Mouse (Mus musculus) limb, embryonic 14.5 days (tissue): ENCODE measurements around the gene Nap1l4. TPM values are rescaled to one million over a fixed set of nuclear protein-coding genes. Genes with fewer than 3 reads are reported as not detected.

ENCODE experiments used
- ATAC-seq: fragments of 200-750 bp; cut with Nextera tagmentation; 2 replicates; pipeline ENCODE4 v1.8.0; 2017; ENCODE audit warnings: low read depth, moderate number of reproducible peaks, moderate TSS enrichment; ENCODE audit not compliant: low FRiP score
- DNase-seq: peaks from one replicate; pipeline ENCODE4 v3.0.0-alpha.2; 2015; ENCODE audit warnings: low spot score
- H3K27ac ChIP-seq: fragments of 300-500 bp; sonication (generic); replicated peaks from 2 replicates; pipeline ENCODE4 v1.5.1; 2014; ENCODE audit warnings: low read depth, mild to moderate bottlenecking, low read length, moderate library complexity, mixed read lengths
- H3K27me3 ChIP-seq: fragments of 300-500 bp; sonication (generic); 2 replicates; pipeline ENCODE4 v1.6.1; 2014; ENCODE audit warnings: low read length, mixed read lengths; ENCODE audit not compliant: control insufficient read depth, insufficient read depth
- H3K36me3 ChIP-seq: fragments of 300-500 bp; sonication (generic); 2 replicates; pipeline ENCODE4 v1.6.1; 2014; ENCODE audit warnings: mild to moderate bottlenecking, low read length, moderate library complexity, mixed read lengths; ENCODE audit not compliant: control insufficient read depth, insufficient read depth
- H3K4me1 ChIP-seq: fragments of 300-500 bp; sonication (generic); 2 replicates; pipeline ENCODE4 v1.6.1; 2014; ENCODE audit warnings: antibody characterized with exemption, low read length, mixed read lengths; ENCODE audit not compliant: control insufficient read depth, insufficient read depth
- H3K4me2 ChIP-seq: fragments of 300-500 bp; sonication (generic); replicated peaks from 2 replicates; pipeline ENCODE4 v1.6.1; 2014; ENCODE audit warnings: low read depth, mild to moderate bottlenecking, low read length, moderate library complexity; ENCODE audit not compliant: severe bottlenecking
- H3K4me3 ChIP-seq: fragments of 300-500 bp; sonication (generic); replicated peaks from 2 replicates; pipeline ENCODE4 v1.5.1; 2014; ENCODE audit warnings: low read length
- H3K9ac ChIP-seq: fragments of 300-500 bp; sonication (generic); 2 replicates; pipeline ENCODE4 v1.6.1; 2014; ENCODE audit warnings: mild to moderate bottlenecking, low read depth, low read length, moderate library complexity; ENCODE audit not compliant: severe bottlenecking
- H3K9me3 ChIP-seq: fragments of 300-500 bp; sonication (generic); 2 replicates; pipeline ENCODE4 v1.6.1; 2016; ENCODE audit warnings: low read length; ENCODE audit not compliant: control insufficient read depth
- POLR2A ChIP-seq: fragments of 200-500 bp; IDR thresholded peaks from 2 replicates; pipeline ENCODE4 v1.8.0; 2012; ENCODE audit warnings: inconsistent platforms, mild to moderate bottlenecking, moderate library complexity, borderline replicate concordance; ENCODE audit not compliant: insufficient read depth, insufficient read length; ENCODE audit errors: extremely low read depth
- WGBS: fragments of 180-500 bp; shearing (Covaris S2); extraction: QIAGEN DNeasy Blood & Tissue Kit; methylation state at CpG from one replicate; pipeline ENCODE4 v1.1.7; 2014; 5-methylcytosine and 5-hydroxymethylcytosine counted together
- microRNA-seq: library from miRNA; unstranded; fragments of <30 nt; microRNA quantifications from one replicate; pipeline ENCODE4, GENCODE M21; 2016
- polyA plus RNA-seq, 2 experiments: library from polyadenylated mRNA; depleted of rRNA in 1 of 2; stranded (reverse) in 1 of 2; unstranded in 1 of 2; fragments of >200 nt; fragmentation: Nextera tagmentation in 1 of 2; extraction: Ambion mirVana in 1 of 2; gene quantifications; 2 replicates each; pipeline versions ENCODE4 v1.2.1 to v1.2.3; 2012 to 2014

Gene Nap1l4
- polyA plus RNA-seq, 2 experiments = 116 to 192 TPM

GRCm38 (mm10) chr7:143469946-143470345 lies 79.0 kb downstream of the Nap1l4 start:
- Histone ChIP-seq H3K4me1 (peaks cover 15% of the 10 kb centered on the region; the same call in 1 of the 2 replicates), H3K27ac (no peak overlapping the region), H3K4me3 (no peak overlapping the region), H3K9me3 (no peaks in the 10 kb centered on the region), H3K36me3 (no peaks in the 10 kb centered on the region), H3K9ac (no peak overlapping the region), H3K27me3 (no peaks in the 10 kb centered on the region), H3K4me2 (no peak overlapping the region)
- ATAC-seq = peak; percentile 39; the same call in 1 of the 2 replicates
- DNase-seq = peak; percentile 77
- 11% methylated on average over 8 of the region's 8 CpGs for WGBS
- no peak for TF ChIP-seq POLR2A

- no peaks in the 10 kb centered on the region for H3K9me3 ChIP-seq
- no peak overlapping the region for H3K4me3 ChIP-seq
- WGBS = 11% methylated on average over 6 of the region's 6 CpGs
- H3K9ac ChIP-seq = no peak overlapping the region
- H3K27me3 ChIP-seq = no peaks in the 10 kb centered on the region
- ATAC-seq (no peak), DNase-seq (no peak)
- H3K27ac ChIP-seq = no peak overlapping the region
- H3K36me3 ChIP-seq = no peaks in the 10 kb centered on the region
- peaks cover 26% of the 10 kb centered on the region for H3K4me1 ChIP-seq
- no peak for TF ChIP-seq POLR2A
- no peak overlapping the region for H3K4me2 ChIP-seq
These were observed 81.2 kb downstream of the Nap1l4 start for GRCm38 (mm10) chr7:143467714-143468113.

DNA sequence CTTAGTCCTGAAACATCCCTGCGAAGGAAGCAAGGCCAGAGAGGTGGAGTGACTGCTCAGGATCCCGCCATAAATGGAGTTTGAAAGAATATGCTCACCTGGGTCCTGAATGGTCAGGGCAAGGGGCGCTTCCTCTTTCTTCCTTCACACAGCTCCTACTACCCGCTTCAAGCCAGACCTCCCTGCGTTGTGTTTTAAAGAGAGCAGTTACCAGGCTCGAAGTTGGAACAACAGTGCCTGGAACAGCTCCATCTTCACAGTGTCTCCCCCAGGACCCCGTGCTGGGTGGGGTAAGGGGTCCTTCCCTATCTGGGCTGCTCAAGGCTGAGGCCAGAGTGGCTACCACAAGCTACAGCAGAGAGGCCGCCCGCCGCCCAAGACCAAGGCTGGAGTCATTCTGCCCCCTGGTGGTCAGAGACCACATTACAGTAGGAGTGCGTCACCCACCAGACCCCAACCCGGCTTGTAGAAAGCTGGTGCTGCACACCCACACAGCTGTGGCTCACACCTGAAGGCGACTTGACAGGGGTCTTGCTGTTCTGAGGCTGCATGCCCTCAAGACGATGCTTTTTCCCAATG lies 82.7 kb downstream of the Nap1l4 start:
- ATAC-seq = peak; percentile 34; the same call in 1 of the 2 replicates
- H3K4me2 ChIP-seq = peak overlapping the region; percentile 56; the same call in 1 of the 2 replicates

DNA sequence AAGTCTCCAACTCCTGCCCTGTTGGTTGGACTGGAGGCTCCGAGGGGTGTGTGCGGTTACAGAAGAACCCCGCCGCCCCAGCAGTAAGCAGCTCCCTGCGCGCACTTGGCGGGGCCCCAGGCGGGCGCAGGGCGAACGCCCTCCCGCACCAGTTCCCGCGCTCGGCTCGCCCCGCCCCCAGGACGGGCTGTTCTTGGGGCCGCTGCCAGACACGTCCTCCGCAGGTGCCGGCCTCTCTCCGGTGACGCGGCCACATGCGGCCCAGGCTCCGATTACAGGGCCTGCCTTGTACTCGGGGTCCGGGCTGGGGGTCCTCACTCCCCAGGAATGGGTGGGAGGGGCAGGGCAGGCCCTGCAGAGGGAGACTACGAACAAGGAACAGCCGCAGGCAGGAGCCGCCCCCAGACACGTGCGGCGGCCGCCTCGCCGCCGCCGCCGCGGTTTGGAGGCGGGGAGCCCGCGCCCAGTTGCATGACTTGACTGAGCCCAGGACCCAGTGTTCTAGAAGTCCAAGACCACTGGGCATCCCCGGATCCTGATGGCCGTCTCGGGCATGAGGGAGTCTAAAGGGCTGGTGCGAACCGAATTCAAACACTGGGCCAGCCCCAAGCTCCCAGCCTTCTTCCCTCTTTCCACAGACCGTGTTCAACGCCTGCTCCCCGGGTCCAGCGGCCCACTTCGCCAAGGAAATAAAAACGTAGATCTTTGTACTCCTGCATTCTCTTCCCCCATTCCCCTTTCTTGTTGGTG lies 83.9 kb downstream of the Nap1l4 start:
- peak overlapping the region; percentile 87 for H3K27ac ChIP-seq
- DNase-seq (peak; percentile 74), ATAC-seq (peak; percentile 68)
- peak overlapping the region; percentile 23 for H3K4me3 ChIP-seq
- H3K4me1 ChIP-seq = peaks cover 26% of the 10 kb centered on the region
- WGBS = 20% methylated on average over 33 of the region's 56 CpGs
- no peak for TF ChIP-seq POLR2A
- H3K4me2 ChIP-seq = peak overlapping the region; percentile 56
- H3K36me3 ChIP-seq = 0 out of 2 replicates have a peak, but pooled peaks cover 3% of the 10 kb centered on the region
- no peaks in the 10 kb centered on the region for H3K27me3 ChIP-seq
- peak overlapping the region; percentile 43 for H3K9ac ChIP-seq
- H3K9me3 ChIP-seq = peaks cover 15% of the 10 kb centered on the region

More for the DNA sequence above, 82.7 kb downstream of the Nap1l4 start:
- DNase-seq = peak; percentile 67
- Histone ChIP-seq H3K9ac (no peak overlapping the region), H3K4me3 (no peak overlapping the region), H3K4me1 (peaks cover 26% of the 10 kb centered on the region), H3K27me3 (no peaks in the 10 kb centered on the region), H3K27ac (peak overlapping the region; percentile 87), H3K9me3 (peaks cover 3% of the 10 kb centered on the region), H3K36me3 (no peaks in the 10 kb centered on the region)
- no peak for TF ChIP-seq POLR2A
- 32% methylated on average over 14 of the region's 14 CpGs for WGBS

GRCm38 (mm10) chr7:143463865-143464415 lies 85.0 kb downstream of the Nap1l4 start:
- H3K27ac ChIP-seq = peak overlapping the region; percentile 87
- H3K27me3 ChIP-seq = no peaks in the 10 kb centered on the region
- no peak overlapping the region for H3K4me3 ChIP-seq
- peaks cover 10% of the 10 kb centered on the region for H3K36me3 ChIP-seq
- TF ChIP-seq POLR2A = no peak
- H3K9ac ChIP-seq = no peak overlapping the region
- ATAC-seq (no peak), DNase-seq (peak; percentile 88)
- H3K4me1 ChIP-seq = peaks cover 26% of the 10 kb centered on the region
- WGBS = 38% methylated on average over 11 of the region's 11 CpGs
- peak overlapping the region; percentile 6; the same call in 1 of the 2 replicates for H3K4me2 ChIP-seq
- H3K9me3 ChIP-seq = peaks cover 25% of the 10 kb centered on the region

Small RNA genes within 50 kb of the gene (microRNA-seq; reads per million reads assigned to microRNA genes)
- gene Mir7064 = 2.1 reads per million

Other genes starting within 250 kb of the Nap1l4 start
- 1,048 and 1,240 TPM in 2 replicates for gene Cdkn1c, start 88.1 kb downstream of the Nap1l4 start, polyA plus RNA-seq (2012; rRNA removed)
- gene Cdkn1c, start 88.1 kb downstream of the Nap1l4 start, polyA plus RNA-seq (2014; fragmentation: Nextera tagmentation; extraction: Ambion mirVana) = 2,054 and 2,200 TPM in 2 replicates
- gene Slc22a18, start 75.4 kb downstream of the Nap1l4 start, polyA plus RNA-seq (2012; rRNA removed) = 3.3 and 5.3 TPM in 2 replicates
- 2.3 and 2.6 TPM in 2 replicates for gene Slc22a18, start 75.4 kb downstream of the Nap1l4 start, polyA plus RNA-seq (2014; fragmentation: Nextera tagmentation; extraction: Ambion mirVana)
- gene Phlda2, start 46.0 kb downstream of the Nap1l4 start, polyA plus RNA-seq (2012; rRNA removed) = 23.3 and 34.7 TPM in 2 replicates
- 13.7 and 14.1 TPM in 2 replicates for gene Phlda2, start 46.0 kb downstream of the Nap1l4 start, polyA plus RNA-seq (2014; fragmentation: Nextera tagmentation; extraction: Ambion mirVana)
- 35.9 and 48.0 TPM in 2 replicates for gene Cars, start 51.0 kb upstream of the Nap1l4 start, polyA plus RNA-seq (2012; rRNA removed)
- gene Cars, start 51.0 kb upstream of the Nap1l4 start, polyA plus RNA-seq (2014; fragmentation: Nextera tagmentation; extraction: Ambion mirVana) = 48.9 and 55.8 TPM in 2 replicates
- 0.35 and 0.51 TPM in 2 replicates for gene Tnfrsf26, start 79.6 kb upstream of the Nap1l4 start, polyA plus RNA-seq (2012; rRNA removed)
- 0.54 and 0.61 TPM in 2 replicates for gene Tnfrsf26, start 79.6 kb upstream of the Nap1l4 start, polyA plus RNA-seq (2014; fragmentation: Nextera tagmentation; extraction: Ambion mirVana)
- gene Tnfrsf22, start 100.6 kb upstream of the Nap1l4 start, polyA plus RNA-seq (2012; rRNA removed) = 20.5 and 24.4 TPM in 2 replicates
- 10.7 and 13.0 TPM in 2 replicates for gene Tnfrsf22, start 100.6 kb upstream of the Nap1l4 start, polyA plus RNA-seq (2014; fragmentation: Nextera tagmentation; extraction: Ambion mirVana)
- gene Tnfrsf23, start 136.8 kb upstream of the Nap1l4 start, polyA plus RNA-seq (2012; rRNA removed) = 5.5 TPM in 2 replicates
- 2.8 and 3.2 TPM in 2 replicates for gene Tnfrsf23, start 136.8 kb upstream of the Nap1l4 start, polyA plus RNA-seq (2014; fragmentation: Nextera tagmentation; extraction: Ambion mirVana)
- 60.4 and 70.7 TPM in 2 replicates for gene Osbpl5, start 207.9 kb upstream of the Nap1l4 start, polyA plus RNA-seq (2012; rRNA removed)
- 51.3 and 52.4 TPM in 2 replicates for gene Osbpl5, start 207.9 kb upstream of the Nap1l4 start, polyA plus RNA-seq (2014; fragmentation: Nextera tagmentation; extraction: Ambion mirVana)
- gene Mrgprg, start 217.9 kb upstream of the Nap1l4 start, polyA plus RNA-seq (2012; rRNA removed) = not detected in 2 replicates
- not detected in 2 replicates for gene Mrgprg, start 217.9 kb upstream of the Nap1l4 start, polyA plus RNA-seq (2014; fragmentation: Nextera tagmentation; extraction: Ambion mirVana)
- gene Mrgpre, start 235.4 kb upstream of the Nap1l4 start, polyA plus RNA-seq (2012; rRNA removed) = 2.1 and 3.0 TPM in 2 replicates
- gene Mrgpre, start 235.4 kb upstream of the Nap1l4 start, polyA plus RNA-seq (2014; fragmentation: Nextera tagmentation; extraction: Ambion mirVana) = 1.5 and 1.9 TPM in 2 replicates